Mouse (Mus musculus): ENCODE results near the gene Atrnl1.

Gene Atrnl1

GRCm38 (mm10) chr19:58072846-58073245 lies 462.0 kb downstream of the Atrnl1 start:
- DNase-seq (ENCODE audit: low read depth, low spot score) = no peak

- no peak for DNase-seq (ENCODE audit: low read depth, low spot score)
Measured at GRCm38 (mm10) chr19:58075252-58075651, 464.4 kb downstream of the Atrnl1 start.

GRCm38 (mm10) chr19:58076961-58077371 lies 466.1 kb downstream of the Atrnl1 start:
- no peak for DNase-seq (ENCODE audit: low read depth, low spot score)

GRCm38 (mm10) chr19:58077529-58078070 lies 466.8 kb downstream of the Atrnl1 start:
- DNase-seq (ENCODE audit: low read depth, low spot score) = no peak

- no peak for DNase-seq (ENCODE audit: low read depth, low spot score)
Measured at GRCm38 (mm10) chr19:58080168-58080567, 469.3 kb downstream of the Atrnl1 start.

GRCm38 (mm10) chr19:58082751-58083150 lies 471.9 kb downstream of the Atrnl1 start:
- no peak for DNase-seq (ENCODE audit: low read depth, low spot score)

- no peak for DNase-seq (ENCODE audit: low read depth, low spot score)
Measured at GRCm38 (mm10) chr19:58084826-58085225, 474.0 kb downstream of the Atrnl1 start.

- no peak for DNase-seq (ENCODE audit: low read depth, low spot score)
Measured at GRCm38 (mm10) chr19:58086734-58087133, 475.9 kb downstream of the Atrnl1 start.

- no peak for DNase-seq (ENCODE audit: low read depth, low spot score)
Measured at GRCm38 (mm10) chr19:58087901-58088300, 477.1 kb downstream of the Atrnl1 start.

GRCm38 (mm10) chr19:58088433-58088832 lies 477.6 kb downstream of the Atrnl1 start:
- DNase-seq (ENCODE audit: low read depth, low spot score) = no peak

- DNase-seq (ENCODE audit: low read depth, low spot score) = no peak
Measured at GRCm38 (mm10) chr19:58091911-58092310, 481.1 kb downstream of the Atrnl1 start.

- no peak for DNase-seq (ENCODE audit: low read depth, low spot score)
Measured at GRCm38 (mm10) chr19:58094781-58095543, 484.1 kb downstream of the Atrnl1 start.

GRCm38 (mm10) chr19:58095776-58096175 lies 484.9 kb downstream of the Atrnl1 start:
- no peak for DNase-seq (ENCODE audit: low read depth, low spot score)

GRCm38 (mm10) chr19:58097195-58097594 lies 486.4 kb downstream of the Atrnl1 start:
- DNase-seq (ENCODE audit: low read depth, low spot score) = no peak

- no peak for DNase-seq (ENCODE audit: low read depth, low spot score)
Measured at GRCm38 (mm10) chr19:58099539-58099938, 488.7 kb downstream of the Atrnl1 start.

- DNase-seq (ENCODE audit: low read depth, low spot score) = no peak
Measured at GRCm38 (mm10) chr19:58100381-58100780, 489.5 kb downstream of the Atrnl1 start.

- DNase-seq (ENCODE audit: low read depth, low spot score) = no peak
Measured at GRCm38 (mm10) chr19:58104544-58104943, 493.7 kb downstream of the Atrnl1 start.

- no peak for DNase-seq (ENCODE audit: low read depth, low spot score)
Measured at GRCm38 (mm10) chr19:58107632-58108031, 496.8 kb downstream of the Atrnl1 start.

GRCm38 (mm10) chr19:58110491-58110890 lies 499.7 kb downstream of the Atrnl1 start:
- DNase-seq (ENCODE audit: low read depth, low spot score) = no peak

- DNase-seq (ENCODE audit: low read depth, low spot score) = no peak
Measured at GRCm38 (mm10) chr19:58111291-58111690, 500.5 kb downstream of the Atrnl1 start.

- no peak for DNase-seq (ENCODE audit: low read depth, low spot score)
Measured at GRCm38 (mm10) chr19:58112151-58112550, 501.3 kb downstream of the Atrnl1 start.

- no peak for DNase-seq (ENCODE audit: low read depth, low spot score)
Measured at GRCm38 (mm10) chr19:58113092-58113731, 502.4 kb downstream of the Atrnl1 start.

- DNase-seq (ENCODE audit: low read depth, low spot score) = no peak
Measured at GRCm38 (mm10) chr19:58117595-58117994, 506.8 kb downstream of the Atrnl1 start.

All from c-Kit-negative CD71-positive TER-119-positive erythroid progenitor cells, embryonic 14.5 days (primary cell).